Mouse (Mus musculus): Measurements from ENCODE around the gene Pitx1. TPM values are rescaled to one million over a fixed set of nuclear protein-coding genes. Genes with fewer than 3 reads are reported as not detected.

The Pitx1 gene
- total RNA-seq, 2 experiments from 2014 or later, result not detected

- ATAC-seq (replicated peaks; ENCODE audit: poor library complexity, severe bottlenecking), result no peak
Observed at GRCm38 (mm10) chr13:55801246-55801645, 34.7 kb downstream of the Pitx1 start.

DNA sequence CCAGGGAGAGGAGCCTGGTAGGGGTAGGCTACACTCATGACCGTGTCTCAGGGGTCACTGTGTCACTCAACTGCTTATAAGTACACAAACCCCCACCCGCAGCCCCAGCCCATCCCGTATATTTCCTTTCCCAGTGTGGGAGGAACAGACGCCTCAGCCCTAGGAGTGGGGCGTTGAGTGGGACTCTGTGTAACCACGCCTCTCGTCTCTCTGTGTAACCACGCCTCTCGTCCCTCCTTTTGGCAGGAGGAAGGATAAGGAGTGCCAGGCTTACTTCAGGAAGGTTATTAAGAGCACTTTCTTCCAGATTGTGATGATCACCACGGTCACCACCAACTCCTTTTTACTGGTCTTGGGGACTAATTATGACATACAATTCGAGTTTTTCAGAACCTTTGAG lies 49.9 kb downstream of the Pitx1 start:
- no peak for ATAC-seq (replicated peaks; ENCODE audit: poor library complexity, severe bottlenecking)

- no peak for ATAC-seq (replicated peaks; ENCODE audit: poor library complexity, severe bottlenecking)
Observed at GRCm38 (mm10) chr13:55784268-55784667, 51.7 kb downstream of the Pitx1 start, which contains the start of gene Catsper3. Gene Catsper3 (plus strand): TSS chr13:55784568.

DNA sequence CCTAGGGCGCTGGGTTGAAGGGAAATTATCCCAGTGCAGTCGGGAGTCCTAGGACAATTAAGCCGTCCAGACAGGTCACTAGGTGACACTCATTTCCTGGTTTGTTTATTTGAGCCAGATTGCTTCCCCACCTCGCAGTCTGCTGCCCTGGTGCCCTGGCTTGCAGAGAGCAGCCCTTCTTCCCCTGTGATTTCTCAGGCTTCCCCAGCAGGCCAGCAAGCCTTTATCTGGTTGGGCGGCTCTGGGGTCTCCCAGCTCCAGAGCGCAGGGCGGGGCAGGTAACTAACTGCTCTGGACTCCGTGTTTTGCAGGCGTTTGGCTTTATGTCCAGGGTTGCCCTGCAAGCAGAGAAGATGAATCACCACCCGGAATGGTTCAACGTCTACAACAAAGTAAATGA lies 60.9 kb downstream of the Pitx1 start:
- ATAC-seq (replicated peaks; ENCODE audit: poor library complexity, severe bottlenecking), result no peak

Other genes starting within 250 kb of the Pitx1 start
- gene B4galt7, start 236.3 kb downstream of the Pitx1 start, total RNA-seq (2014; fragmentation: Nextera tagmentation), result 10.8 and 15.3 TPM in 2 replicates
- 14.0 and 18.1 TPM in 2 replicates for gene B4galt7, start 236.3 kb downstream of the Pitx1 start, total RNA-seq (2017)
- gene Caml, start 213.2 kb downstream of the Pitx1 start, total RNA-seq (2014; fragmentation: Nextera tagmentation), result 33.9 and 46.9 TPM in 2 replicates
- gene Caml, start 213.2 kb downstream of the Pitx1 start, total RNA-seq (2017), result 33.0 and 49.9 TPM in 2 replicates
- gene Ddx46, start 201.2 kb downstream of the Pitx1 start, total RNA-seq (2014; fragmentation: Nextera tagmentation), result 57.5 and 73.9 TPM in 2 replicates
- gene Ddx46, start 201.2 kb downstream of the Pitx1 start, total RNA-seq (2017), result 113 and 128 TPM in 2 replicates
- 49.1 and 59.0 TPM in 2 replicates for gene B230219D22Rik, start 143.1 kb downstream of the Pitx1 start, total RNA-seq (2014; fragmentation: Nextera tagmentation)
- gene B230219D22Rik, start 143.1 kb downstream of the Pitx1 start, total RNA-seq (2017), result 31.0 and 39.0 TPM in 2 replicates
- gene Txndc15, start 121.5 kb downstream of the Pitx1 start, total RNA-seq (2014; fragmentation: Nextera tagmentation), result 19.7 and 34.3 TPM in 2 replicates
- gene Txndc15, start 121.5 kb downstream of the Pitx1 start, total RNA-seq (2017), result 52.1 and 53.5 TPM in 2 replicates
- gene Pcbd2, start 108.8 kb downstream of the Pitx1 start, total RNA-seq (2014; fragmentation: Nextera tagmentation), result 47.4 and 48.2 TPM in 2 replicates
- gene Pcbd2, start 108.8 kb downstream of the Pitx1 start, total RNA-seq (2017), result 6.9 and 30.3 TPM in 2 replicates
- gene Catsper3, start 51.6 kb downstream of the Pitx1 start, total RNA-seq (2014; fragmentation: Nextera tagmentation), result not detected in 2 replicates
- not detected in 2 replicates for gene Catsper3, start 51.6 kb downstream of the Pitx1 start, total RNA-seq (2017)